Mouse (Mus musculus): Measurements from ENCODE around the gene Sucla2.
"Not testable (repeated sequence)": the region's sequence is repeated elsewhere in the genome, so short reads cannot be mapped to it uniquely, and the experiment has no call there.

Gene Sucla2

GRCm38 (mm10) chr14:73614961-73615360 lies 89.8 kb downstream of the Sucla2 start:
- not testable (repeated sequence) for DNase-seq (ENCODE audit: extremely low spot score)

- no peak for DNase-seq (ENCODE audit: extremely low spot score)
These were observed 95.8 kb downstream of the Sucla2 start for GRCm38 (mm10) chr14:73620880-73621279.

- no peak for DNase-seq (ENCODE audit: extremely low spot score)
These were observed 97.9 kb downstream of the Sucla2 start for GRCm38 (mm10) chr14:73622988-73623387.

GRCm38 (mm10) chr14:73625469-73625868 lies 100.3 kb downstream of the Sucla2 start:
- DNase-seq (ENCODE audit: extremely low spot score), result no peak

GRCm38 (mm10) chr14:73631511-73631910 lies 106.4 kb downstream of the Sucla2 start:
- DNase-seq (ENCODE audit: extremely low spot score), result no peak

- DNase-seq (ENCODE audit: extremely low spot score), result no peak
These were observed 107.6 kb downstream of the Sucla2 start for GRCm38 (mm10) chr14:73632648-73633263.

- DNase-seq (ENCODE audit: extremely low spot score), result no peak
These were observed 109.2 kb downstream of the Sucla2 start for GRCm38 (mm10) chr14:73634356-73634755.

- no peak for DNase-seq (ENCODE audit: extremely low spot score)
These were observed 112.3 kb downstream of the Sucla2 start for GRCm38 (mm10) chr14:73637460-73637859.
